Mouse (Mus musculus) lung, adult 2 months (tissue): ENCODE results near the gene Efcab2.
"Not testable (repeated sequence)": the region's sequence is repeated elsewhere in the genome, so short reads cannot be mapped to it uniquely, and the experiment has no call there.

Source experiments
- CTCF ChIP-seq: fragments of 200-500 bp; IDR thresholded peaks from 2 replicates; pipeline ENCODE4 v1.5.1; 2011; ENCODE audit warnings: mild to moderate bottlenecking, low read length, control low read depth; ENCODE audit not compliant: insufficient read depth
- POLR2A ChIP-seq: fragments of 200-500 bp; IDR thresholded peaks from 2 replicates; pipeline ENCODE4 v1.6.1; 2011; ENCODE audit warnings: low read depth, mild to moderate bottlenecking, control low read depth, low read length, borderline replicate concordance; ENCODE audit errors: extremely low read depth

DNA sequence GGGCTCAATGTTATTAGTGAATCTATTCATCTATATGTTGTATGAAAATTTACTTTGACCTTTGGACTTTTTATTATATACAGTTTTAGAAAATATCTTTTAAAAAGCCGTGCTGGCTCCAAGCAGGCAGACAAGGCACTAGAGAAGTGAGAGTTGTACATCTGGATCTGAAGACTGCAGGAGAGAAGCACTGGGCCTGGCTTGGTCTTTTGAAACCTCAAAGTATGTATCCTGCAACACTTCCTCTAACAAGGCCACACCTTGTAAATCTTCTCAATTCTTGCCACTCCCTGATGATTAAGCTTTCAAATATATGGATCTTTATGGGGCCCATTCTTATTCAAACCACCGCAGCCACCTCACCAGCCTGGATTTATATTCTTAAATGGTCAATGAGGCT is 7.5 kb downstream of the Efcab2 start:
- not testable (repeated sequence) for TF ChIP-seq CTCF, POLR2A
